Mouse (Mus musculus): Measurements from ENCODE around the gene Nprl2. TPM values are rescaled to one million over a fixed set of nuclear protein-coding genes. Genes with fewer than 3 reads are reported as not detected.

Nprl2 gene
- total and polyA plus RNA-seq, 3 experiments = 23.2 to 30.2 TPM; not detected in 1

DNA sequence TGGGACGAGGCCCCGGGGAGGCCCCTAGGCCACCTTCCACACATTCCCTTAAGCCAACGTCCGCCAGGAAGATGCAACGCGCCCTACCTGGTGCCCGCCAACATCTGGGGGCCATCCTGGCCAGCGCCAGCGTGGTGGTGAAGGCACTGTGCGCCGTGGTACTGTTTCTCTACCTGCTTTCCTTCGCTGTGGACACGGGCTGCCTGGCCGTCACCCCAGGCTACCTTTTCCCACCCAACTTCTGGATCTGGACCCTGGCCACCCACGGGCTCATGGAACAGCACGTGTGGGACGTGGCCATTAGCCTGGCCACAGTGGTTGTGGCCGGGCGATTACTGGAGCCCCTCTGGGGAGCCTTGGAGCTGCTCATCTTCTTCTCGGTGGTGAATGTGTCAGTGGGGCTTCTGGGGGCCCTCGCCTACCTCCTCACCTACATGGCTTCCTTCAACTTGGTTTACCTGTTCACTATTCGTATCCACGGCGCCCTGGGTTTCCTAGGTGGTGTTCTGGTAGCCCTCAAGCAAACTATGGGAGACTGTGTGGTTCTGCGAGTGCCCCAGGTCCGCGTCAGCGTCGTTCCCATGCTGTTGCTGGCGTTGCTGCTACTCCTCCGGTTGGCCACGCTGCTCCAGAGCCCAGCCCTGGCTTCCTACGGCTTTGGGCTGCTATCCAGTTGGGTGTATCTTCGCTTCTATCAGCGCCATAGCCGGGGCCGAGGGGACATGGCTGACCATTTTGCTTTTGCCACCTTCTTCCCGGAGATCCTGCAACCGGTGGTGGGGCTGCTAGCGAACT, 7.4 kb upstream of the Nprl2 start:
- TF ChIP-seq TAL1 (IDR thresholded peaks at IDR 0.05; ENCODE audit: low read length) (no peak), SIN3A (IDR thresholded peaks at IDR 0.05; ENCODE audit: low read length) (peak; percentile 45), ZKSCAN1 (IDR thresholded peaks at IDR 0.05; ENCODE audit: low read depth, low read length) (no peak), CHD1 (IDR thresholded peaks at IDR 0.05; ENCODE audit: low read depth, low read length) (peak; percentile 76; the same call in 1 of the 2 replicates), UBTF (IDR thresholded peaks at IDR 0.05; ENCODE audit: borderline replicate concordance, insufficient read depth, low read depth, low read length) (peak; percentile 43; the same call in 1 of the 2 replicates), MXI1 (IDR thresholded peaks at IDR 0.05; ENCODE audit: low read depth, low read length) (peak; percentile 65)
- no peaks in the 10 kb centered on the region for H3K27me3 ChIP-seq (ENCODE audit: control insufficient read depth in 1 of 2, insufficient read depth in 2 of 2, low read length in 2 of 2)
- H3K4me1 ChIP-seq (ENCODE audit: control insufficient read depth in 1 of 2, insufficient read depth in 2 of 2, low read length in 2 of 2) = peaks cover 0 to 20% of the 10 kb centered on the region in 2 experiments; a peak in 1 of 4 replicates
- peaks cover 0 to 7% of the 10 kb centered on the region in 2 experiments; a peak in 2 of 4 replicates for H3K36me3 ChIP-seq (ENCODE audit: control insufficient read depth in 1 of 2, insufficient read depth in 2 of 2, low read length in 2 of 2)
- H3K9ac ChIP-seq (ENCODE audit: control insufficient read depth, low read depth, low read length, poor library complexity, severe bottlenecking) = peak overlapping the region; percentile 87
- DNase-seq (ENCODE audit: low read depth, low spot score) = peak; percentile 67
- H3K79me2 ChIP-seq (ENCODE audit: control insufficient read depth, insufficient read depth, low read length, poor library complexity) = peaks cover 40% of the 10 kb centered on the region
- peak overlapping the region; percentile 78 to 87 for H3K4me3 ChIP-seq (ENCODE audit: control insufficient read depth in 1 of 2, insufficient read depth in 1 of 2, low read depth in 2 of 2, low read length in 2 of 2)
- peak overlapping the region; percentile 48 for H3K27ac ChIP-seq (ENCODE audit: control insufficient read depth, low read depth, low read length)
- no peaks in the 10 kb centered on the region for H3K9me3 ChIP-seq (replicated peaks; ENCODE audit: insufficient read depth, low read length)

DNA sequence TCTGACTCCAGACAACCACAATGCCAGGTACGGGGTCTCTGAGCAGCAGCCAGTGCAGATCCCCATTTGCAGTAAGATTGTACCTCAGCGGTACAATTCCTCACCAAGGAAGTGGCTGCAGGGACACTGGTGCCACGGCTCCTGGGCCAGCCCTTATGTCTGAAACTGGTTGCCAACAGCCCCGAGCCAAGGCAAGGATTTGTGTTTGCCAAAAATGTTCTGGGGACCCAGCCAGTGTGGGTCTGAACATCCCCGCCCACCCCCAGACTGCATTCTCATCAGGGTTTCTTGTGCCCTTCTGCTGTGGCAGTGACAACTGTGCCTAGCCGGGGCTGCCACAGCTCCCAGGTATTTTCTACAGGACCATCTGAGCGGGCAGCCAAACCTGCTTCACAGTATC, 3.8 kb upstream of the Nprl2 start:
- H3K27me3 ChIP-seq (ENCODE audit: control insufficient read depth in 1 of 2, insufficient read depth in 2 of 2, low read length in 2 of 2) = no peaks in the 10 kb centered on the region
- no peak overlapping the region for H3K4me3 ChIP-seq (ENCODE audit: control insufficient read depth in 1 of 2, insufficient read depth in 1 of 2, low read depth in 2 of 2, low read length in 2 of 2)
- H3K36me3 ChIP-seq (ENCODE audit: control insufficient read depth in 1 of 2, insufficient read depth in 2 of 2, low read length in 2 of 2) = peaks cover 0 to 9% of the 10 kb centered on the region in 2 experiments; a peak in 2 of 4 replicates
- no peak overlapping the region for H3K27ac ChIP-seq (ENCODE audit: control insufficient read depth, low read depth, low read length)
- no peak for TF ChIP-seq TCF12 (IDR thresholded peaks at IDR 0.05; ENCODE audit: low read depth, low read length)
- TF ChIP-seq SIN3A (IDR thresholded peaks at IDR 0.05; ENCODE audit: low read length) = no peak
- no peak for TF ChIP-seq USF2 (IDR thresholded peaks at IDR 0.05; ENCODE audit: borderline replicate concordance in 1 of 2, insufficient read depth in 1 of 2, low read depth in 1 of 2, low read length in 2 of 2)
- TF ChIP-seq ZMIZ1 (IDR thresholded peaks at IDR 0.05; ENCODE audit: low read depth, low read length) = no peak
- H3K79me2 ChIP-seq (ENCODE audit: control insufficient read depth, insufficient read depth, low read length, poor library complexity) = peaks cover 45% of the 10 kb centered on the region
- no peaks in the 10 kb centered on the region for H3K9me3 ChIP-seq (replicated peaks; ENCODE audit: insufficient read depth, low read length)
- H3K4me1 ChIP-seq (ENCODE audit: control insufficient read depth in 1 of 2, insufficient read depth in 2 of 2, low read length in 2 of 2) = peaks cover 0 to 26% of the 10 kb centered on the region in 2 experiments; a peak in 1 of 4 replicates
- H3K9ac ChIP-seq (ENCODE audit: control insufficient read depth, low read depth, low read length, poor library complexity, severe bottlenecking) = no peak overlapping the region
- no peak for DNase-seq (ENCODE audit: low read depth, low spot score)

DNA sequence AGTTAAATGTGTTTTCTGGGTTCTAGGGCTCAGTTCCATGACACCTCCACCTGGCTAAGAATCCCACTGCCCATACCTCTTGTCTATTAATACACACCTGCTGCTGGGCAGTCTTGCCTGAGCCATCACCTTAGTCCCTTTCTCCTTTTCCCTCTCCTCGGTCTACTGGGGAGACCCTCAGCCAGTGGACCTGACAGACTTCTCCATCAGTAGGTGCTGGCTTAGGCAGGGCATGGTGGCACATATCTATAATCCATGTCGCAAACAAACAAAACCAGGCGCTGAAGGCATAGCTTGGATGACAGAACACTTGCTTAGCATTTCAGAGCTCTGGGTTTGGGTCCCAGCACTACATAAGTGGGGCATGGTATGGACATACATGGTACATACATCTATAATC, 3.3 kb upstream of the Nprl2 start:
- H3K27me3 ChIP-seq (ENCODE audit: control insufficient read depth in 1 of 2, insufficient read depth in 2 of 2, low read length in 2 of 2) = no peaks in the 10 kb centered on the region
- no peak for TF ChIP-seq E2F4 (IDR thresholded peaks at IDR 0.05; ENCODE audit: borderline replicate concordance, low read depth, low read length)
- TF ChIP-seq MXI1 (IDR thresholded peaks at IDR 0.05; ENCODE audit: low read depth, low read length) = no peak
- no peak for TF ChIP-seq CTCF (IDR thresholded peaks at IDR 0.05 in 2 of 3, conservative IDR thresholded peaks at IDR 0.05 in 1 of 3; ENCODE audit: control insufficient read depth in 1 of 3, insufficient read depth in 1 of 3, low read depth in 2 of 3, low read length in 3 of 3, poor library complexity in 1 of 3, severe bottlenecking in 1 of 3)
- no peak for TF ChIP-seq EP300 (IDR thresholded peaks at IDR 0.05; ENCODE audit: low read depth in 1 of 2, low read length in 2 of 2)
- TF ChIP-seq RCOR1 (IDR thresholded peaks at IDR 0.05; ENCODE audit: low read depth, low read length) = no peak
- TF ChIP-seq POLR2A (IDR thresholded peaks at IDR 0.05; ENCODE audit: control insufficient read depth in 1 of 2, insufficient read depth in 1 of 2, low read depth in 1 of 2, low read length in 2 of 2, poor library complexity in 1 of 2) = no peak
- no peak for TF ChIP-seq ELF1 (IDR thresholded peaks at IDR 0.05; ENCODE audit: low read depth, low read length)
- no peak for TF ChIP-seq ZMIZ1 (IDR thresholded peaks at IDR 0.05; ENCODE audit: low read depth, low read length)
- TF ChIP-seq MEF2A (IDR thresholded peaks at IDR 0.05; ENCODE audit: extremely low read depth, insufficient replicate concordance, low read depth, low read length, poor library complexity, severe bottlenecking) = no peak
- no peak for TF ChIP-seq TBP (IDR thresholded peaks at IDR 0.05; ENCODE audit: low read depth, low read length)
- H3K27ac ChIP-seq (ENCODE audit: control insufficient read depth, low read depth, low read length) = no peak overlapping the region
- peaks cover 45% of the 10 kb centered on the region for H3K79me2 ChIP-seq (ENCODE audit: control insufficient read depth, insufficient read depth, low read length, poor library complexity)
- no peaks in the 10 kb centered on the region for H3K9me3 ChIP-seq (replicated peaks; ENCODE audit: insufficient read depth, low read length)
- H3K9ac ChIP-seq (ENCODE audit: control insufficient read depth, low read depth, low read length, poor library complexity, severe bottlenecking) = no peak overlapping the region
- no peak for DNase-seq (ENCODE audit: low read depth, low spot score)
- peaks cover 0 to 9% of the 10 kb centered on the region in 2 experiments; a peak in 2 of 4 replicates for H3K36me3 ChIP-seq (ENCODE audit: control insufficient read depth in 1 of 2, insufficient read depth in 2 of 2, low read length in 2 of 2)
- peaks cover 0 to 23% of the 10 kb centered on the region in 2 experiments; a peak in 1 of 4 replicates for H3K4me1 ChIP-seq (ENCODE audit: control insufficient read depth in 1 of 2, insufficient read depth in 2 of 2, low read length in 2 of 2)
- H3K4me3 ChIP-seq (ENCODE audit: control insufficient read depth in 1 of 2, insufficient read depth in 1 of 2, low read depth in 2 of 2, low read length in 2 of 2) = no peak overlapping the region

All from MEL (cell line).